Mouse (Mus musculus) ES-Bruce4 (cell line): ENCODE results near the gene Fam207a.

ENCODE experiments used
- CTCF ChIP-seq: IDR thresholded peaks from one replicate; pipeline ENCODE4 v1.8.1; 2011; ENCODE audit warnings: low read depth, low read length
- POLR2A ChIP-seq: IDR thresholded peaks from one replicate; pipeline ENCODE4 v1.8.1; 2011; ENCODE audit warnings: low read length; ENCODE audit not compliant: insufficient read depth

- TF ChIP-seq POLR2A (no peak), CTCF (no peak)
Observed at GRCm38 (mm10) chr10:77516379-77516951, 880 bp upstream of the Fam207a start.
